Mouse (Mus musculus): ENCODE data around the gene Fbxo7. TPM values are rescaled to one million over a fixed set of nuclear protein-coding genes. Genes with fewer than 3 reads are reported as not detected.

Gene Fbxo7
- polyA plus RNA-seq, 1 experiment from 2014 or later = 28.7 TPM

DNA sequence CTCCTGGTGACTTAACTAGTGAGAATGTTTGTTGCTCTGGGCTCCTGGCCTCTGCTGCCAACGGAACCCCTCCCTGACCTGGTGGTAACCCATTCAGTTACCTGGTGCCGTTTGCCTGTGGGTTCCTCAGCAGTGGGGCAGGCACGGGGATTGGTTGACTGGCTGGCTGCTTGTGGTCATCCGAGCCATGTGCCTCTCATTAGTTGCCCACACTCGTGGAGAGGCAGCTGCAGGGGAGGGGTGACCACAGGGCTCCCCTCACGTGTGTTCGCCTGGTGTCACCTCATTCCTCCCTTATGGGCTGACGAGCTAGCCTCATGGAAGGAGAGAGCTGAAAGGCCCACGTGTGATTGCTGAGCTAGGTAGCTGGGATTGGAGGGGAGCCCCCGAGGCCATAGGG, 46.1 kb downstream of the Fbxo7 start:
- Histone ChIP-seq H3K27ac (ENCODE audit: low read depth) (no peak overlapping the region), H3K4me3 (ENCODE audit: low read depth, low read length) (no peak overlapping the region), H3K4me1 (ENCODE audit: insufficient read depth) (no peaks in the 10 kb centered on the region), H3K9ac (replicated peaks) (no peak overlapping the region), H3K9me3 (ENCODE audit: low read length) (no peaks in the 10 kb centered on the region), H3K27me3 (ENCODE audit: insufficient read depth, low read length) (no peaks in the 10 kb centered on the region), H3K4me2 (ENCODE audit: low read depth, low read length) (no peak overlapping the region), H3K36me3 (replicated peaks; ENCODE audit: insufficient read depth, low read length) (no peaks in the 10 kb centered on the region)
- DNase-seq = no peak
- TF ChIP-seq CTCF (IDR thresholded peaks at IDR 0.05; ENCODE audit: low read depth) (no peak), EP300 (IDR thresholded peaks at IDR 0.05; ENCODE audit: low read depth) (no peak)
- WGBS (ENCODE audit: insufficient replicate concordance) = 61% methylated on average over 10 of the region's 10 CpGs
- ATAC-seq = no peak

DNA sequence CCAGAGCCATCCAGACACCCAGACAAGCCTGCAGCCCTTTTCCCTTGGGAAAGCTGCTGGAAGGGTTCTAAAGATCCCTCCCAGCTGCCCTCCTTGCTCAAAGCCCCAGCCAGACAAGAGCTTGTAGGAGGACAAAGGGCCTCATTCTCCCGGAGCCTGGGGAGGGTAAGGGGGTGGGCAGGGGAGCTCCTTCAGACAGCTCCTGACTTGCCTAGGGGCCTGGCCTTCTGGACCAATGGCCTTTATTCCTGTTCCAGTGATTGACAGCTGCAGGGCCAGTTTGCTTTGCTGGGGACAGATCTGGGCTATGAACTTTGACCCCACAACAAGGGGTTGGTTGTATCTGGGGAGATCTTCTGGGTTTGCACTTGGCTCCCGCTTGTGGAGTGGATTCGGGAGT, 47.6 kb downstream of the Fbxo7 start:
- no peak for DNase-seq
- TF ChIP-seq CTCF (IDR thresholded peaks at IDR 0.05; ENCODE audit: low read depth) = no peak
- TF ChIP-seq EP300 (IDR thresholded peaks at IDR 0.05; ENCODE audit: low read depth) = no peak
- Histone ChIP-seq H3K9ac (replicated peaks) (no peak overlapping the region), H3K9me3 (ENCODE audit: low read length) (no peaks in the 10 kb centered on the region), H3K4me2 (ENCODE audit: low read depth, low read length) (no peak overlapping the region), H3K4me1 (ENCODE audit: insufficient read depth) (no peaks in the 10 kb centered on the region), H3K27ac (ENCODE audit: low read depth) (no peak overlapping the region), H3K27me3 (ENCODE audit: insufficient read depth, low read length) (no peaks in the 10 kb centered on the region), H3K4me3 (ENCODE audit: low read depth, low read length) (no peak overlapping the region), H3K36me3 (replicated peaks; ENCODE audit: insufficient read depth, low read length) (no peaks in the 10 kb centered on the region)
- WGBS (ENCODE audit: insufficient replicate concordance) = 30% methylated on average over 3 of the region's 3 CpGs
- ATAC-seq = peak; percentile 38

GRCm38 (mm10) chr10:86070751-86071150, 49.0 kb downstream of the Fbxo7 start:
- H3K9me3 ChIP-seq (ENCODE audit: low read length) = no peaks in the 10 kb centered on the region
- TF ChIP-seq CTCF (IDR thresholded peaks at IDR 0.05; ENCODE audit: low read depth) (no peak), EP300 (IDR thresholded peaks at IDR 0.05; ENCODE audit: low read depth) (no peak)
- no peak overlapping the region for H3K4me3 ChIP-seq (ENCODE audit: low read depth, low read length)
- H3K9ac ChIP-seq (replicated peaks) = no peak overlapping the region
- no peak overlapping the region for H3K27ac ChIP-seq (ENCODE audit: low read depth)
- 62% methylated on average over 3 of the region's 3 CpGs for WGBS (ENCODE audit: insufficient replicate concordance)
- no peaks in the 10 kb centered on the region for H3K36me3 ChIP-seq (replicated peaks; ENCODE audit: insufficient read depth, low read length)
- H3K4me2 ChIP-seq (ENCODE audit: low read depth, low read length) = no peak overlapping the region
- no peak for ATAC-seq
- no peak for DNase-seq
- H3K27me3 ChIP-seq (ENCODE audit: insufficient read depth, low read length) = no peaks in the 10 kb centered on the region
- H3K4me1 ChIP-seq (ENCODE audit: insufficient read depth) = no peaks in the 10 kb centered on the region

GRCm38 (mm10) chr10:86074134-86074533, 52.4 kb downstream of the Fbxo7 start:
- H3K4me3 ChIP-seq (ENCODE audit: low read depth, low read length) = no peak overlapping the region
- no peaks in the 10 kb centered on the region for H3K9me3 ChIP-seq (ENCODE audit: low read length)
- 57% methylated on average over 4 of the region's 4 CpGs for WGBS (ENCODE audit: insufficient replicate concordance)
- no peaks in the 10 kb centered on the region for H3K4me1 ChIP-seq (ENCODE audit: insufficient read depth)
- no peak overlapping the region for H3K4me2 ChIP-seq (ENCODE audit: low read depth, low read length)
- H3K27me3 ChIP-seq (ENCODE audit: insufficient read depth, low read length) = no peaks in the 10 kb centered on the region
- H3K36me3 ChIP-seq (replicated peaks; ENCODE audit: insufficient read depth, low read length) = no peaks in the 10 kb centered on the region
- TF ChIP-seq EP300 (IDR thresholded peaks at IDR 0.05; ENCODE audit: low read depth) = no peak
- TF ChIP-seq CTCF (IDR thresholded peaks at IDR 0.05; ENCODE audit: low read depth) = no peak
- ATAC-seq (no peak), DNase-seq (no peak)
- no peak overlapping the region for H3K9ac ChIP-seq (replicated peaks)
- H3K27ac ChIP-seq (ENCODE audit: low read depth) = no peak overlapping the region

DNA sequence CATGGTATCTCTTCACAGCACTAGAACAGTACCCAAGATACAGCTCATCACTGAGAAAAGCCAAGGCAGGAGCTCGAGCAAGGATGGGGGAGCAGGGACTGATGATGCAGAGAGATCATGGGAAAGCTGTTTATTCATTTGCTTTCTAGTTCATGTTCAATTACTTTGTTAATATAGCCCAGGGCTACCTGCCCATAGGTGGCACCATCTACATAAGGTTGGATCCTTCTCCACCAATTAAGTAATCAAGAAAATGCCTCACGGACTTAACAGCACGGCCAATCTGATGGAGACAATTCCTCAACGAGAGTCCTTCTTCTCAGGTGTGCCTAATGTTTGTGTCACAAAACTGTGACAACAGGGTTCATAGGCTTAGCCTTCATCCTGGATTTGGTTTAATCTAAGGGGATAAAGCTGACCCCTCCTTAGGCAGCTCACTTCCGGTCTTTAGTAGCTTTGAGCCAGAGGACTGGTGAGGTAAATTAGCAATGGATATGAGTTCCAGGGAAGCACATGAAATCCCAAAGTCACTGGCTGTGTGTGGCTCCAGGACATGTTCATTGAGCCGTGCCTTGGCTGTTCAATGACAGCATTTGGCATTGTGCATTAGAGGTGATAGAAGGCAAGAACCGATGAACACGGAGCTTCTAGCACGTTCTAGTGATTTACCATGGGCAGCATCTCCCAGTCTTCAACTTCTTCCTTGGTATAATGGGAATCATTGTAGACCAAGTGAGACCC, 53.4 kb downstream of the Fbxo7 start:
- WGBS (ENCODE audit: insufficient replicate concordance) = 60% methylated on average over 9 of the region's 9 CpGs
- no peaks in the 10 kb centered on the region for H3K4me1 ChIP-seq (ENCODE audit: insufficient read depth)
- no peak for DNase-seq
- H3K36me3 ChIP-seq (replicated peaks; ENCODE audit: insufficient read depth, low read length) = no peaks in the 10 kb centered on the region
- no peak overlapping the region for H3K27ac ChIP-seq (ENCODE audit: low read depth)
- no peak for ATAC-seq
- no peaks in the 10 kb centered on the region for H3K27me3 ChIP-seq (ENCODE audit: insufficient read depth, low read length)
- TF ChIP-seq CTCF (IDR thresholded peaks at IDR 0.05; ENCODE audit: low read depth) (peak; percentile 22; the same call in 1 of the 2 replicates), EP300 (IDR thresholded peaks at IDR 0.05; ENCODE audit: low read depth) (no peak)
- H3K4me3 ChIP-seq (ENCODE audit: low read depth, low read length) = no peak overlapping the region
- H3K9me3 ChIP-seq (ENCODE audit: low read length) = no peaks in the 10 kb centered on the region
- no peak overlapping the region for H3K9ac ChIP-seq (replicated peaks)
- no peak overlapping the region for H3K4me2 ChIP-seq (ENCODE audit: low read depth, low read length)

GRCm38 (mm10) chr10:86077272-86077671, 55.5 kb downstream of the Fbxo7 start:
- TF ChIP-seq CTCF (IDR thresholded peaks at IDR 0.05; ENCODE audit: low read depth) (no peak), EP300 (IDR thresholded peaks at IDR 0.05; ENCODE audit: low read depth) (no peak)
- no peaks in the 10 kb centered on the region for H3K27me3 ChIP-seq (ENCODE audit: insufficient read depth, low read length)

More at GRCm38 (mm10) chr10:86077272-86077671, 55.5 kb downstream of the Fbxo7 start:
- ATAC-seq = no peak
- Histone ChIP-seq H3K4me2 (ENCODE audit: low read depth, low read length) (no peak overlapping the region), H3K27ac (ENCODE audit: low read depth) (no peak overlapping the region), H3K9ac (replicated peaks) (no peak overlapping the region), H3K4me1 (ENCODE audit: insufficient read depth) (no peaks in the 10 kb centered on the region), H3K36me3 (replicated peaks; ENCODE audit: insufficient read depth, low read length) (no peaks in the 10 kb centered on the region), H3K9me3 (ENCODE audit: low read length) (no peaks in the 10 kb centered on the region), H3K4me3 (ENCODE audit: low read depth, low read length) (no peak overlapping the region)
- no peak for DNase-seq
- 66% methylated on average over 2 of the region's 2 CpGs for WGBS (ENCODE audit: insufficient replicate concordance)
